Mouse (Mus musculus): ENCODE data around the gene Map3k7cl. TPM values are rescaled to one million over a fixed set of nuclear protein-coding genes. Genes with fewer than 3 reads are reported as not detected.

Gene Map3k7cl
- total RNA-seq, 4 experiments from 2014 or later, result 0.25 to 0.47 (median 0.38) TPM

DNA sequence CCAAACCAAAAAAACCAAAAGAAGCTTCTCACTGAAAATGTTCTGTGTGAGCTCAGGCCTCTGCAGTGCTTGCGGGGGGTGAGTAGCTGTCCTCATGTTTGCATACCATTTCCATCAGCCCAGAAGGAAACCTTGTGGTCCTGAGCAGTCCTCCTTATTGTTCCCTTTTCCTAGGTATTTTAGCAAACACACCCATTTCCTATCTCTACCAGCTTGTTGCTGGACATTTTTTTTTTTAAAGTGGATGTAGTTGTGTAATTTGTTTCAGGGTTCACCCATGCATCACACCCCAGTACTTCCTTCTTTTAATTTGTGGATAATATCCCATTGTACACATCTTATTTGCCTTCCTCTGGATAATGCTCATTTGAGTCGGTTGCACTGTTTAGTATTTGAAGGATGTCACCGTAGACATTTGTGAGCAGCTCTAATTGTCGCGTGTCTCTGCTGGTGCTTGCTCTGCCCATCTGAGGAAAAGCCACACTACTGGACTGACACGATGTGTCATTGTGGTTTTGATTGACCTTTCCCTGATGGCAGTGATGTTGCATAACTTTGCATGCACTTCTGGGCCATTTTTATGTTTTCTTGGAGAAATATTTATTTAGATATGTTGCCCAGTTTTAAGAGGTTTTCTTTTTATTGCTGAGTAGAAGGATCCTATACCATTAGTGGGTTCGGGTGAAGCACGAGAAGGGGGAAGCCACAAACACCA is 32.6 kb downstream of the Map3k7cl start:
- DNase-seq (ENCODE audit: low spot score in 2 of 2), result no peak

DNA sequence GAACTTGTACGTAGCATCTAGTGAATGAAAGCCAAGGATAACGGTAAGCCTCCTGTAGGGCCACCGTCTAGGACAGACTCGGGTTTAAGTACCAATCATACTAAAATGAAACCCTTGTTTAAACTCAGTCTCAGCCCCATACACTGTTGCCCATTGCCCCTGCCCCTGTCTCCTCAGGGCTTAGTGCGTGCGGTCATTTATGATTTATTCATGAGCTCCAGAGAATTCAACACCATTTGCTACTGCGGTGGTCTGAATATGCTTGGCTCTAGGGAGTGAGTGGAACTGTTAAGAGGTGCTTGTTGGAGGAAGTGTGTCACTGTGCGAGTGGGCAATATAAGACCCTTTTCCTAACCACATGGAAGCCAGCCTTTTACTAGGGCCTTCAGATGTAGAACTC is 34.7 kb downstream of the Map3k7cl start:
- no peak for DNase-seq (ENCODE audit: low spot score in 2 of 2)

GRCm38 (mm10) chr16:87594145-87594544 is 41.0 kb downstream of the Map3k7cl start:
- DNase-seq (ENCODE audit: low spot score in 2 of 2), result no peak

DNA sequence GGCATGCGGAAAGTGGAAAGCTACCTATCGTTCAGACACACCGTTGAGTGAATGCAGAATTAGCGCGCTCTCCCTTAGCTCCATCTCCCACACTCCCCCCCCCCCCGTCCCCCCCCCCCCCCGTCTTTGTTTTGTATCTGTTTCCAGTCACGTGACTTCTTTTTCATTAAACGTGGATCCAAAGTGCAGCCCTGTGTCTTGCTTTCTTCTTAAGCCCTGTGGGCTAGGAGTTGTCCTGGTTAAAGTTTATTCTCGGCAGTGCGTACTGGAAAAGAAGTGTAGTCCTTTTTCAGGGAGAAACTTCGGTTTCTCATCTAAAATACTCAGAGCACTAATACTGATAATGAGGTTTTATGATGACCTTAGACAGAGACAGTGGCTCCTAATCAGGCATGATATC is 42.0 kb downstream of the Map3k7cl start:
- no peak for DNase-seq (ENCODE audit: low spot score in 2 of 2)

DNA sequence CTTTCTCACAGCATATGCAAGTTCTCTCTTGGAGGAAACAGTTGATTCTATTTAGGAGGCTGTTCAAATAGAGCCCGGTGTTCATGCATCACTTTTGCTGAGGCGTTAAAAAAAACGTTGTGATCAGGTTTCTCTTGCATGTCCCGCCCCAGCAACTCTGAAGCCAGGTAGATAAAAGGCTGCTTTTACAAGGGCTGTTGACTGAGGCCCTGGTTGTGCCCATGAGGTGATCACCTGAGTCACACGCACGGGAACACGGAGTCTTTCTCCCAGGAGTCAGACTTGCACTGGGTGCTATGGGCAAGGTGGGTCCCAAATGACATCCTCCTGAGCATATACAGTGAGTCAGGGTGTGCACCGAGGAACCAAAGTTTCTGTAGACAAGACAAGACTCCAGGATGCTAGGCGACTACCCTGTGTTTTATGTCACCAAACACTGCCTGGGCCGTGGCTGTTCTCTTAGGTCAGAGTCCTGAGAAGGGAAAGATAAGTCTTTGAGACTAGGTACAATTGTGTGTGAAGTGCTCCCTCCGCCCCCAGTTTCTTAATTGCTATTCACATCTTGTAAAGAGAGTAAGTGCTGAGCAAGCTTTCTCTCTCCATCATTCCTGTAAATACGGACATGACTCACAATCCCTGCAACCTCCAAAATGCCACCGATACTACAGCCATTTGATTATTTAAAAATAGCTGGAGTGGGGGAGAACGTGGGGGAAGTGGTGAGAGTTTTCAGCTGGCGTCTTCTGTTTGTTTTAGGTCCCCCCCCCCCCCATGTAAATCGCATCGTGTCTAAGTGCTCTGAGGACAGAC is 49.8 kb downstream of the Map3k7cl start:
- DNase-seq (ENCODE audit: low spot score in 2 of 2), result no peak

GRCm38 (mm10) chr16:87604002-87604401 is 50.9 kb downstream of the Map3k7cl start:
- DNase-seq (ENCODE audit: low spot score in 2 of 2), result no peak

GRCm38 (mm10) chr16:87604883-87605282 is 51.8 kb downstream of the Map3k7cl start:
- no peak for DNase-seq (ENCODE audit: low spot score in 2 of 2)

DNA sequence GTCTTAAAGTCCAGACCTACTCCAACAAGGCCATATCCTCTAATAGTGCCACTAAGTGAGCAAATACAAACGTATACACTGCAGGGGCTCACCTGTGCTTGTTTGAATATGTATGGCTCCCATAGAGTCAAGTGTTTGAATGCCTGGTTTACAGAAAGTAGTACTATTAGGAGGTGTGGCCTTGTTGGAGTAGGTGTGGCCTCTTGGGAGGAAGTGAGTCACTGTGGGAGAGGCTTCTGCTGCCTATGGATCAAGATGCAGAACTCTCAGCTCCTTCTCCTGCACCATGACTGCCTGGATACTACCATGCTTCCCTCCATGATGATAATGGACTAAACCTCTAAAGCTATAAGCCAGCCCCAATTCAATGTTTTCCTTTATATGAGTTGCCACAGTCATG is 54.3 kb downstream of the Map3k7cl start:
- DNase-seq (ENCODE audit: low spot score in 2 of 2), result no peak

- DNase-seq (ENCODE audit: low spot score in 2 of 2), result no peak
Observed at GRCm38 (mm10) chr16:87607959-87608358, 54.8 kb downstream of the Map3k7cl start.

DNA sequence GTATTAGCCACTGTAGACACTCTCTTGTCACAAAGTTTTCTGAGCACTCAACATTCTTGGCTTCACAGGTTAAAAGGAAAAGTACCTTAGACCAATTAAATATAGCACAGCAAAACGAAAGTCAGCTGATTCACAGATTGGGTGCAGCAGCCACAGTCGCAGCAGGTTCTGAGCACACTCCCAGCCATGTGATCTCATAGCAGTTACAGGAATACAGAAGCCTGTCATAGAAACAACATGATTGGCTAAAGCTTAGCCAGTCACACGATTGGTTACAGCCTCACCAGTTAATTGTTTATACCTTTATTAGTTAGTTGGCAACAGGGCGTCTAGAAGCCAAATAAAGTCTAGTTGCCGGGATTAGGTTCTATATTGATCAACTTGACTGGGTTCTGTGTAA is 57.0 kb downstream of the Map3k7cl start:
- no peak for DNase-seq (ENCODE audit: low spot score in 2 of 2)

DNA sequence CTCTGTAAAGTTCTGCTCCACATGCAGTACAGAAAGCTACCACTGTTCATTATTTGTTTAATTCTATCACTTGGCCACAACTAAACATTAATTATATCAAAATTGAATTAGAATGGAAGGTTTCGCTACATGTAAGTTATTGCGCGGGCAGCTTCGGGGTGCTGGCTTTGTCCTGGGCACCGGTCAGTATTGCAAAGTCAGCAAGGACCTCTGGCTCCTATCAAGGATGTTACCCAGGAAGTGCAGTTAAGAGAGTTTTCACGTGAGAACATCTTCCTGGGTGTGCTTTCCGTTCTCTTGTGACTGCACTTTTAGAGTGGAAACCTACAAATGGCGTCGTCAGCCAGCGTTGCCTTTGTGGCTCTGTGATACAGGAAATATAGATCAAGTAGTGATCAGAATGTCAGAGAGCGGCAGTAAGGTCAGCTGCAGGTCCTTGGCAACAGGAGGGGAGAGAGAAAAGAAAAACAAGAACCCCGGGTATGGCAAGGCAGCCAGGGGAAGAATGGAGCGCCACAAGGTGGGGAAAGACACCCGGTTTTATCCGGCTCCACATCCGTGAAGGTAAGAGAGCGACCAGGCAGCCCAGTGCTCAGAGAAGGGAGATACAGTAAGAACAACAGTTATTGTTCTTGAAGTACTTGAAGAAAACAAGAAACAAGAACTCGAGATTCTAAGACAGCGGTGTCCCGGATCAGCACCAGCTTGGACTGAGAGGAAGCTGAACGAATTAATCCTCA is 57.6 kb downstream of the Map3k7cl start:
- no peak for DNase-seq (ENCODE audit: low spot score in 2 of 2)

DNA sequence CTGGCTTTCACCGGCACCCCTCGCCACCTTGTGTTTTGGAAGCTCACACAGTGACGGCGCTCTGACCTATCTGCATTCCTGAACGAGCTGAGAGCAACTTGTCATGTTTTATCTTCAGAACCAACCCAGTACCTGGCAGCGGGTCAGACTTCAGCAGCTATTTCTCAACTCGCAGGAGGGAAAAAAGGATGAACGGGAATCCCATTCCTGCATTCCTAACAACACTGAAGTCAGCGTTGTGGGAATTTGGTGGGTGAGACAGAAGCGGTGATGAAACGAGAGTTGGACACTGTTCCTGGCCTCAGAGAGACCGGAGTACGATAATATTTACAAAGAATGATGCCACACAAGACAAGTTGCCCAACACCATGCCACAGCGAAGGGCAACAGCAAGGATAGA is 58.3 kb downstream of the Map3k7cl start:
- DNase-seq (ENCODE audit: low spot score in 2 of 2), result no peak

GRCm38 (mm10) chr16:87612218-87612838 is 59.2 kb downstream of the Map3k7cl start:
- no peak for DNase-seq (ENCODE audit: low spot score in 2 of 2)

- DNase-seq (ENCODE audit: low spot score in 2 of 2), result no peak
Observed at GRCm38 (mm10) chr16:87617377-87617776, 64.2 kb downstream of the Map3k7cl start.

DNA sequence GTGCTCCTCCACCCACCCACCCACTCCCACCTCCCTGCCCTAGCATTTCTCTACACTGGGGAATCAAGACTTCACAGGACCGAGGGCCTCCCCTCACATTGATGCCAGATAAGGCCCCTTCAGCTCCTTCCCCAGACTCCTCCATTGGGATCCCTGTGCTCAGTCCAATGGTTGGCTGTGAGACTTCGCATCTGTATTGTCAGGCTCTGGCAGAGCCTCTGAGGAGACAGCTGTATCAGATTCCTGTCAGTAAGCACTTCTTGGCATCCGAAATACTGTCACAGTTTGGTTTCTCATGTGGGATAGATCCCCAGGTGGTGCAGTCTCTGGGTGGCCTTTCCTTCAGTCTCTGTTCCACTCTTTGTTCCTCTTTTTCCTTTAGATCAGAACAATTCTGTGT is 68.1 kb downstream of the Map3k7cl start:
- DNase-seq (ENCODE audit: low spot score in 2 of 2), result no peak

DNA sequence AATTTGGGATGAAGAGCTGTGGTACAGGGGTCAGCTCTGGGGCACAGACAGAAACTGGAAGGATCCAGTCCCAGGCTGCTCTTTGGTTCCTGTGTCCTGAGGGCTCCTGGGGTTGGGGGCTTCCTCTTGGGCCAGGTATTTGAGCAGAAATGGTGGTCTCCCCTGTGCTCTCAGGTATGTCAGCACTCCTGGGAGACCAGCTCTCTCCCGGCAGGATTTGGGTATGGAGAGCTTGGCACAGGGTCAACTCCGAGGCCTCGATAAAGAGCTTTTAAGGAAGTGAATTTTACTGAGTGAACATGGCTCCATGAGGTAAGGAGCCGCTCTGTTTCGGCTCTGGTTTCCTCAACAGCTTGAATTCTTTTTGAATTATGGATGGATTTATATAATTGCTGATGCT is 70.8 kb downstream of the Map3k7cl start:
- no peak for DNase-seq (ENCODE audit: low spot score in 2 of 2)

- DNase-seq (ENCODE audit: low spot score in 2 of 2), result no peak
Observed at GRCm38 (mm10) chr16:87624937-87625336, 71.8 kb downstream of the Map3k7cl start.

DNA sequence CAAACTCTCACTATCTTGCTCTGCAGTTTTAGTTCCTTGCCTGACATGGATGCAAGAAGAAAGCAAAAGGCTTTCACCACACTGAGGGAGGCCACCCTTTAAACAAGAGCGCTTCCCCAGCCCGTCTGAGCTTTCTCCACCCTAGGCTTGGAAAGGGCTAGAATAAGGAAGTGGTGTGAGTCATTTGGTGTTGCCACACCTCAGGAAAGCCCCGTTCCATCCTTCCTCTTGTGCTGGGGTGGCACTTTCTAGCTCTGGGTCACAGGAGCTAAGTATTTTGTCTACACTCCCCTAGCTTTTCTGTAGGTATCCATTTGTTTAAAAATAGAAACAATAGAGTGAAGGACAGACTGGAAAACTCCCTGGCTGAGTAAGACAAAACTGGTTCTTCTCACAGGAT is 72.2 kb downstream of the Map3k7cl start:
- DNase-seq (ENCODE audit: low spot score in 2 of 2), result no peak

GRCm38 (mm10) chr16:87625816-87626215 is 72.7 kb downstream of the Map3k7cl start:
- DNase-seq (ENCODE audit: low spot score in 2 of 2), result no peak

GRCm38 (mm10) chr16:87626696-87627095 is 73.6 kb downstream of the Map3k7cl start:
- DNase-seq (ENCODE audit: low spot score in 2 of 2), result no peak

DNA sequence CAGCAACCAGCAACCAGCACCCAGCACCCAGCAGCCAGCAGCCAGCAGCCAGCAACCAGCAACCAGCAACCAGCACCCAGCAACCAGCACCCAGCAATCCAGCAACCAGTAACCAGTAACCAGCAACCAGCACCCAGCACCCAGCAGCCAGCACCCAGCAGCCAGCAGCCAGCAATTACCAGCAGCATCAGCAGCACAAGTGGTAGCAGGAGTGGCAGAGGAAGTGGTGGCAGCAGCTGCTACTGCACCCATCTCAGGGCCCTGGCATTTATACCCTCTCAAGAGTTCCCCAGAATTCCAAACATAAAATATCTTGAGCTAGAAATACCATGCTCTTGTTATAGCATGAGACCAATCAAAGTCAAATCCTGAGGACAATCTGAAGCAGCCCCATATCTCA is 81.6 kb downstream of the Map3k7cl start:
- DNase-seq (ENCODE audit: low spot score in 2 of 2), result no peak

Data from layer of hippocampus, adult 8-10 months (tissue).